Mouse (Mus musculus): ENCODE measurements at regions not wholly inside any gene's neighbourhood (a gene's known extent, or its start where the extent isn't known, plus 50 kb on each side); places are given as distances from the start of the nearest gene placed in this dataset.

GRCm38 (mm10) chr5:42969209-42969608 is 263.8 kb upstream of the Cpeb2 start:
- ATAC-seq (no peak), DNase-seq (no peak)
- H3K36me3 ChIP-seq (replicated peaks; ENCODE audit: insufficient read depth, low read length), result no peaks in the 10 kb centered on the region
- no peak overlapping the region for H3K4me3 ChIP-seq (ENCODE audit: low read depth, low read length)
- H3K27me3 ChIP-seq (ENCODE audit: insufficient read depth, low read length), result no peaks in the 10 kb centered on the region
- TF ChIP-seq EP300 (IDR thresholded peaks at IDR 0.05; ENCODE audit: low read depth) (no peak), CTCF (IDR thresholded peaks at IDR 0.05; ENCODE audit: low read depth) (no peak)
- no peak overlapping the region for H3K27ac ChIP-seq (ENCODE audit: low read depth)
- no peaks in the 10 kb centered on the region for H3K9me3 ChIP-seq (ENCODE audit: low read length)
- H3K9ac ChIP-seq (replicated peaks), result no peak overlapping the region
- 0 out of 2 replicates have a peak, but pooled peaks cover 3% of the 10 kb centered on the region for H3K4me1 ChIP-seq (ENCODE audit: insufficient read depth)
- H3K4me2 ChIP-seq (ENCODE audit: low read depth, low read length), result no peak overlapping the region

- Histone ChIP-seq H3K4me3 (ENCODE audit: low read depth, low read length) (no peak overlapping the region), H3K4me1 (ENCODE audit: insufficient read depth) (0 out of 2 replicates have a peak, but pooled peaks cover 3% of the 10 kb centered on the region), H3K9ac (replicated peaks) (no peak overlapping the region), H3K4me2 (ENCODE audit: low read depth, low read length) (no peak overlapping the region), H3K36me3 (replicated peaks; ENCODE audit: insufficient read depth, low read length) (no peaks in the 10 kb centered on the region), H3K27me3 (ENCODE audit: insufficient read depth, low read length) (no peaks in the 10 kb centered on the region), H3K27ac (ENCODE audit: low read depth) (no peak overlapping the region), H3K9me3 (ENCODE audit: low read length) (no peaks in the 10 kb centered on the region)
- no peak for TF ChIP-seq EP300 (IDR thresholded peaks at IDR 0.05; ENCODE audit: low read depth)
- TF ChIP-seq CTCF (IDR thresholded peaks at IDR 0.05; ENCODE audit: low read depth), result no peak
- WGBS (ENCODE audit: insufficient replicate concordance), result 16% methylated on average over 3 of the region's 3 CpGs
- DNase-seq, result no peak
- ATAC-seq, result no peak
These were observed 263.3 kb upstream of the Cpeb2 start for GRCm38 (mm10) chr5:42969621-42970020.

GRCm38 (mm10) chr5:42977108-42977507 is 255.9 kb upstream of the Cpeb2 start:
- ATAC-seq (no peak), DNase-seq (no peak)
- Histone ChIP-seq H3K4me2 (ENCODE audit: low read depth, low read length) (no peak overlapping the region), H3K4me1 (ENCODE audit: insufficient read depth) (no peaks in the 10 kb centered on the region), H3K4me3 (ENCODE audit: low read depth, low read length) (no peak overlapping the region), H3K27ac (ENCODE audit: low read depth) (no peak overlapping the region), H3K9ac (replicated peaks) (no peak overlapping the region), H3K27me3 (ENCODE audit: insufficient read depth, low read length) (no peaks in the 10 kb centered on the region), H3K9me3 (ENCODE audit: low read length) (no peaks in the 10 kb centered on the region), H3K36me3 (replicated peaks; ENCODE audit: insufficient read depth, low read length) (no peaks in the 10 kb centered on the region)
- 60% methylated on average over 4 of the region's 4 CpGs for WGBS (ENCODE audit: insufficient replicate concordance)
- TF ChIP-seq EP300 (IDR thresholded peaks at IDR 0.05; ENCODE audit: low read depth) (no peak), CTCF (IDR thresholded peaks at IDR 0.05; ENCODE audit: low read depth) (no peak)

GRCm38 (mm10) chr5:42980946-42981650 is 251.9 kb upstream of the Cpeb2 start:
- Histone ChIP-seq H3K4me1 (ENCODE audit: insufficient read depth) (no peaks in the 10 kb centered on the region), H3K4me3 (ENCODE audit: low read depth, low read length) (no peak overlapping the region), H3K9ac (replicated peaks) (no peak overlapping the region), H3K27ac (ENCODE audit: low read depth) (no peak overlapping the region), H3K27me3 (ENCODE audit: insufficient read depth, low read length) (no peaks in the 10 kb centered on the region), H3K9me3 (ENCODE audit: low read length) (no peaks in the 10 kb centered on the region), H3K4me2 (ENCODE audit: low read depth, low read length) (no peak overlapping the region), H3K36me3 (replicated peaks; ENCODE audit: insufficient read depth, low read length) (no peaks in the 10 kb centered on the region)
- ATAC-seq, result no peak
- WGBS (ENCODE audit: insufficient replicate concordance), result 69% methylated on average over 2 of the region's 2 CpGs
- TF ChIP-seq EP300 (IDR thresholded peaks at IDR 0.05; ENCODE audit: low read depth), result no peak
- no peak for TF ChIP-seq CTCF (IDR thresholded peaks at IDR 0.05; ENCODE audit: low read depth)
- no peak for DNase-seq

DNA sequence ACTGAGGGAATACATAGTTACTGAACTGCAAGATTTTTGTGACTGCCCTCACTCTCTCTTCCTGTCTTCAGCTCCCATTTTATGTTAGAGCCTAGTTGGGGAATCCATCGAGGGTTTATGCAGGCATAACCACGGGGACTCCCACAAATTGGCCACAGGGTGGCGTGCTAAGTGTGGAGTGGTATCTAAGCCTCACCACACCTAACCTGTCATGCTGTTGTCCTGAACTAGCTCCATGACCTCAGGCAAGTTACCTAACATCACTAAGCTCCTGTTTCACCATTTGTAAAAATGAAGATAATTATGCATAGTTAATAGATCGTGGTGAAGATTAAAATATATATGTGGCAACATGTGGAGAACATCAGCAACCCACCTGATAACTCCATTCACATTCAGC is 246.8 kb upstream of the Cpeb2 start:
- H3K4me2 ChIP-seq (ENCODE audit: low read depth, low read length), result no peak overlapping the region
- H3K27ac ChIP-seq (ENCODE audit: low read depth), result no peak overlapping the region
- TF ChIP-seq EP300 (IDR thresholded peaks at IDR 0.05; ENCODE audit: low read depth), result no peak
- peak; percentile 41 for TF ChIP-seq CTCF (IDR thresholded peaks at IDR 0.05; ENCODE audit: low read depth)
- 59% methylated on average over 4 of the region's 4 CpGs for WGBS (ENCODE audit: insufficient replicate concordance)
- DNase-seq, result peak; percentile 19
- ATAC-seq, result no peak
- no peaks in the 10 kb centered on the region for H3K36me3 ChIP-seq (replicated peaks; ENCODE audit: insufficient read depth, low read length)
- H3K4me3 ChIP-seq (ENCODE audit: low read depth, low read length), result no peak overlapping the region
- no peaks in the 10 kb centered on the region for H3K9me3 ChIP-seq (ENCODE audit: low read length)
- H3K4me1 ChIP-seq (ENCODE audit: insufficient read depth), result no peaks in the 10 kb centered on the region
- no peak overlapping the region for H3K9ac ChIP-seq (replicated peaks)
- H3K27me3 ChIP-seq (ENCODE audit: insufficient read depth, low read length), result no peaks in the 10 kb centered on the region

DNA sequence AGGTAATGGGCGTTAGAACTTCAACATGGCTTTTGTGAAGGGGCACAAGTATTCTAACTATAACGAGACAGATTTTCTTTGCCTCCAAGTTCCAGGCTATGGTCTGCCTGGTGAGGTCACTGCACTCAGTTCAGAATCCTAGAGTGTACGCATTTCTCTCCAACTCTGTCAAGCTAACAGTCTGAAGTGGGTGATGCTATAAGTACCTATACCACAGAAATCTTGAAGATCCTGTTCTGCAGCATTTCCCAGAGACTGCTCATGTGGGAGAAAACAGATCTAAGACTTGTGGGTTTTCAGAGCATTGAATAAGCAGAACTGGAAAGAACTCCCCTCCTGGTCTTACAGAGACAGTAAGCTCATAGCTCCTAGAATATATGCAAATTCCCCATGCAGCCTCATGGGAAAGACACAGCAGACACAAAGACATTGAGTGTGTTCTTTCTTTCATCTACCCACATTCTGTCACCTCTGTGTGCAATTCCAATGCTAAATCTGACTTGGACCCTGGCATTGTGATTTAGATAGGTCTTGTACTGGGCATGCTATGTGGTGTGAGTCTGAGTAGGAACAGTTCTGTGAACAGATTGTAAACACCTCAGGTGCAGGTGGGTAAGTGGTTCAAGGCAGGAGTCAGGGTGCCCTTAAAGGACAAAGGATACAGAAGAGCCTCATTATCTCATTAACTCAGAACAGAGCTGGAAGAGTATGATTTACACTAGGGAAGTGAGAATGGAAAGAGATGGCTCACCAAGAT is 245.1 kb upstream of the Cpeb2 start:
- ATAC-seq (no peak), DNase-seq (no peak)
- Histone ChIP-seq H3K9ac (replicated peaks) (no peak overlapping the region), H3K9me3 (ENCODE audit: low read length) (no peaks in the 10 kb centered on the region), H3K4me2 (ENCODE audit: low read depth, low read length) (no peak overlapping the region), H3K4me3 (ENCODE audit: low read depth, low read length) (no peak overlapping the region), H3K4me1 (ENCODE audit: insufficient read depth) (no peaks in the 10 kb centered on the region), H3K27me3 (ENCODE audit: insufficient read depth, low read length) (no peaks in the 10 kb centered on the region), H3K36me3 (replicated peaks; ENCODE audit: insufficient read depth, low read length) (no peaks in the 10 kb centered on the region), H3K27ac (ENCODE audit: low read depth) (no peak overlapping the region)
- WGBS (ENCODE audit: insufficient replicate concordance), result 73% methylated on average over 3 of the region's 3 CpGs
- TF ChIP-seq CTCF (IDR thresholded peaks at IDR 0.05; ENCODE audit: low read depth) (no peak), EP300 (IDR thresholded peaks at IDR 0.05; ENCODE audit: low read depth) (no peak)
